24 mouse cellular contexts compared by ENCODE assay signal in genomic region chr7:129671675-129672651, GRCm38 (mm10).
A peak's percentile ranks its signal among the peaks of the same experiment; 100 is the strongest.
DNase-seq lines count a peak whose midpoint lies in the region; ATAC-seq and TF ChIP-seq lines count a peak whose summit lies in the region.
"Had no signal": no experiment of that assay in that cellular context is flagged by ENCODE, and none has a peak within 500 bp of the region (broad histone marks: within the 10 kb centered on the region; RNA-seq: fewer than 3 reads in every experiment).

No protein-coding gene starts in this region.

- TF ChIP-seq POLR2A in brain, embryonic 14.5 days (IDR thresholded peaks at IDR 0.05; ENCODE audit: borderline replicate concordance, extremely low read depth, insufficient read depth, insufficient read length, poor library complexity, severe bottlenecking) = no peak

- H3K36me3 ChIP-seq in embryonic facial prominence, embryonic 15.5 days = no peaks in the 10 kb centered on the region
- no peaks in the 10 kb centered on the region for H3K36me3 ChIP-seq in lung, postnatal 0 days (ENCODE audit: insufficient read depth, low read length)
- H3K36me3 ChIP-seq in midbrain, embryonic 15.5 days (replicated peaks) = no peaks in the 10 kb centered on the region
- no peaks in the 10 kb centered on the region for H3K36me3 ChIP-seq in hindbrain, embryonic 16.5 days (ENCODE audit: control insufficient read depth, insufficient read depth, low read length)
- H3K36me3 ChIP-seq: limb, embryonic 13.5 days; liver, embryonic 12.5 days; neural tube, embryonic 12.5 days had no signal

- 0 out of 2 replicates have a peak, but pooled peaks have one; percentile 47 for ATAC-seq in embryonic facial prominence, embryonic 15.5 days (ENCODE audit: insufficient number of reproducible peaks, low FRiP score, low TSS enrichment, low read depth)
- ATAC-seq in lung, postnatal 0 days = peak; percentile 88
- peak; percentile 32; the same call in 1 of the 2 replicates for ATAC-seq in megakaryocyte, adult 5-6 weeks (ENCODE audit: poor library complexity, severe bottlenecking)
- ATAC-seq in midbrain, embryonic 15.5 days (replicated peaks) = no peak
- no peak for ATAC-seq in hindbrain, embryonic 16.5 days
- ATAC-seq: liver, embryonic 12.5 days had no signal

- no peak overlapping the region for H3K4me2 ChIP-seq in embryonic facial prominence, embryonic 15.5 days (replicated peaks)
- no peak overlapping the region for H3K4me2 ChIP-seq in lung, postnatal 0 days (replicated peaks; ENCODE audit: low read depth, low read length)
- no peak overlapping the region for H3K4me2 ChIP-seq in midbrain, embryonic 15.5 days
- no peak overlapping the region for H3K4me2 ChIP-seq in hindbrain, embryonic 16.5 days (ENCODE audit: low read length)
- H3K4me2 ChIP-seq: hindbrain, embryonic 14.5 days; limb, embryonic 13.5 days; liver, embryonic 12.5 days; neural tube, embryonic 12.5 days had no signal

- H3K9ac ChIP-seq in embryonic facial prominence, embryonic 15.5 days = no peak overlapping the region
- no peak overlapping the region for H3K9ac ChIP-seq in lung, postnatal 0 days (replicated peaks; ENCODE audit: low read depth)
- H3K9ac ChIP-seq in midbrain, embryonic 15.5 days = no peak overlapping the region
- no peak overlapping the region for H3K9ac ChIP-seq in hindbrain, embryonic 16.5 days (ENCODE audit: low read depth, low read length)
- H3K9ac ChIP-seq: hindbrain, embryonic 14.5 days; limb, embryonic 13.5 days; liver, embryonic 12.5 days; neural tube, embryonic 12.5 days had no signal

- no peak overlapping the region for H3K27ac ChIP-seq in embryonic facial prominence, embryonic 15.5 days (replicated peaks)
- H3K27ac ChIP-seq in lung, postnatal 0 days (ENCODE audit: low read length) = peak overlapping the region; percentile 80
- H3K27ac ChIP-seq in gastrocnemius, adult 2 months = no peak overlapping the region
- H3K27ac ChIP-seq in midbrain, embryonic 15.5 days = no peak overlapping the region
- H3K27ac ChIP-seq in hindbrain, embryonic 16.5 days (ENCODE audit: low read depth, low read length) = no peak overlapping the region
- H3K27ac ChIP-seq: hindbrain, embryonic 14.5 days; kidney, postnatal 0 days; limb, embryonic 13.5 days; liver, embryonic 12.5 days; neural tube, embryonic 12.5 days had no signal

- peak; percentile 41 for DNase-seq in brain, embryonic 14.5 days (ENCODE audit: low read depth)
- DNase-seq in lung, postnatal 0 days (ENCODE audit: low spot score) = peak; percentile 94
- no peak for DNase-seq in gastrocnemius, adult 2 months
- DNase-seq in thymus, postnatal 10 days (ENCODE audit: low spot score in 2 of 2) = no peak
- DNase-seq: cerebellum, adult 18-20 months; cerebellum, postnatal 14 days; embryo, embryonic 11 days; gastrocnemius, postnatal 36 days; heart, postnatal 4 days; kidney, adult 2 months; midbrain, embryonic 14.5 days; retina, postnatal 1 day; right cerebral cortex, postnatal 25 days; spleen, adult 18-20 months; thymus, adult 2 months had no signal

- H3K4me3 ChIP-seq in embryonic facial prominence, embryonic 15.5 days (replicated peaks) = no peak overlapping the region
- H3K4me3 ChIP-seq in lung, postnatal 0 days (ENCODE audit: low read depth, low read length) = no peak overlapping the region
- no peak overlapping the region for H3K4me3 ChIP-seq in gastrocnemius, adult 2 months
- H3K4me3 ChIP-seq in midbrain, embryonic 15.5 days = no peak overlapping the region
- no peak overlapping the region for H3K4me3 ChIP-seq in hindbrain, embryonic 16.5 days (ENCODE audit: low read length)
- H3K4me3 ChIP-seq: limb, embryonic 13.5 days; liver, embryonic 12.5 days; neural tube, embryonic 12.5 days had no signal

- TF ChIP-seq CTCF in brain, embryonic 14.5 days (IDR thresholded peaks at IDR 0.05; ENCODE audit: borderline replicate concordance, extremely low read depth, insufficient read depth, insufficient read length) = no peak
- no peak for TF ChIP-seq CTCF in lung, postnatal 0 days (IDR thresholded peaks at IDR 0.05)
- no peak for TF ChIP-seq CTCF in gastrocnemius, adult 2 months (IDR thresholded peaks at IDR 0.05)

- H3K9me3 ChIP-seq in embryonic facial prominence, embryonic 15.5 days (replicated peaks) = no peaks in the 10 kb centered on the region
- no peaks in the 10 kb centered on the region for H3K9me3 ChIP-seq in lung, postnatal 0 days (ENCODE audit: low read length)
- H3K9me3 ChIP-seq in midbrain, embryonic 15.5 days = no peaks in the 10 kb centered on the region
- no peaks in the 10 kb centered on the region for H3K9me3 ChIP-seq in hindbrain, embryonic 16.5 days (ENCODE audit: control insufficient read depth, low read length)
- H3K9me3 ChIP-seq: limb, embryonic 13.5 days; liver, embryonic 12.5 days; neural tube, embryonic 12.5 days had no signal

- WGBS in embryonic facial prominence, embryonic 15.5 days = 76% methylated on average over 18 of the region's 18 CpGs
- WGBS in lung, postnatal 0 days = 47% methylated on average over 18 of the region's 18 CpGs
- 75% methylated on average over 18 of the region's 18 CpGs for WGBS in midbrain, embryonic 15.5 days
- WGBS in hindbrain, embryonic 16.5 days = 85% methylated on average over 18 of the region's 18 CpGs

- intact Hi-C loops in gastrocnemius, adult 2 months (cut with DNase I) = no loop called here

- H3K4me1 ChIP-seq in embryonic facial prominence, embryonic 15.5 days = no peaks in the 10 kb centered on the region
- H3K4me1 ChIP-seq in lung, postnatal 0 days (ENCODE audit: insufficient read depth, low read depth, low read length) = 0 out of 2 replicates have a peak, but pooled peaks cover 6% of the 10 kb centered on the region
- H3K4me1 ChIP-seq in midbrain, embryonic 15.5 days = no peaks in the 10 kb centered on the region
- H3K4me1 ChIP-seq in hindbrain, embryonic 16.5 days (ENCODE audit: control insufficient read depth, insufficient read depth, low read depth, low read length) = no peaks in the 10 kb centered on the region
- H3K4me1 ChIP-seq: liver, embryonic 12.5 days; neural tube, embryonic 12.5 days had no signal

- H3K27me3 ChIP-seq in embryonic facial prominence, embryonic 15.5 days = no peaks in the 10 kb centered on the region
- H3K27me3 ChIP-seq in lung, postnatal 0 days (replicated peaks; ENCODE audit: insufficient read depth, low read length) = no peaks in the 10 kb centered on the region
- no peaks in the 10 kb centered on the region for H3K27me3 ChIP-seq in midbrain, embryonic 15.5 days (replicated peaks)
- no peaks in the 10 kb centered on the region for H3K27me3 ChIP-seq in hindbrain, embryonic 16.5 days (replicated peaks; ENCODE audit: control insufficient read depth, insufficient read depth, low read length)
- H3K27me3 ChIP-seq: liver, embryonic 12.5 days; neural tube, embryonic 12.5 days had no signal

- peak; percentile 81 for TF ChIP-seq EP300 in lung, postnatal 0 days (IDR thresholded peaks at IDR 0.05)

Comparison
In these comparisons a context has a peak if more than half of its experiments do, and no peak if none do; other contexts are left out.
1. DNase-seq: peak in brain, embryonic 14.5 days (single experiment) and lung, postnatal 0 days (single experiment); none in gastrocnemius, adult 2 months (single experiment) and thymus, postnatal 10 days (0 of 2).
2. ATAC-seq: peak in embryonic facial prominence, embryonic 15.5 days (single experiment), lung, postnatal 0 days (single experiment) and megakaryocyte, adult 5-6 weeks (single experiment); none in midbrain, embryonic 15.5 days (single experiment) and hindbrain, embryonic 16.5 days (single experiment).